Mouse (Mus musculus) forebrain, embryonic 15.5 days (tissue): ENCODE results near the gene Smpdl3a. TPM values are rescaled to one million over a fixed set of nuclear protein-coding genes. Genes with fewer than 3 reads are reported as not detected.
A peak's percentile ranks its signal among the peaks of the same experiment; 100 is the strongest.

Source experiments
- ATAC-seq: fragments of 200-750 bp; cut with Nextera tagmentation; replicated peaks from 2 replicates; pipeline ENCODE4 v1.8.0; 2017; ENCODE audit warnings: mild to moderate bottlenecking, moderate TSS enrichment, moderate library complexity
- H3K27ac ChIP-seq: fragments of 300-500 bp; sonication (generic); replicated peaks from 2 replicates; pipeline ENCODE4 v1.5.1; 2015; ENCODE audit warnings: mild to moderate bottlenecking, inconsistent platforms
- H3K27me3 ChIP-seq: fragments of 300-500 bp; sonication (generic); 2 replicates; pipeline ENCODE4 v1.6.1; 2015; ENCODE audit warnings: inconsistent platforms
- H3K36me3 ChIP-seq: fragments of 300-500 bp; sonication (generic); 2 replicates; pipeline ENCODE4 v1.6.1; 2015; ENCODE audit warnings: mild to moderate bottlenecking, inconsistent platforms
- H3K4me1 ChIP-seq: fragments of 300-500 bp; sonication (generic); 2 replicates; pipeline ENCODE4 v1.6.1; 2015; ENCODE audit warnings: inconsistent platforms
- H3K4me2 ChIP-seq: fragments of 300-500 bp; sonication (generic); replicated peaks from 2 replicates; pipeline ENCODE4 v1.6.1; 2015; ENCODE audit warnings: mild to moderate bottlenecking, inconsistent platforms
- H3K4me3 ChIP-seq: fragments of 300-500 bp; sonication (generic); 2 replicates; pipeline ENCODE4 v1.5.1; 2015; ENCODE audit warnings: mild to moderate bottlenecking, inconsistent platforms
- H3K9ac ChIP-seq: fragments of 300-500 bp; sonication (generic); replicated peaks from 2 replicates; pipeline ENCODE4 v1.6.1; 2015; ENCODE audit warnings: mild to moderate bottlenecking, inconsistent platforms
- H3K9me3 ChIP-seq: fragments of 300-500 bp; sonication (generic); 2 replicates; pipeline ENCODE4 v1.6.1; 2016; ENCODE audit warnings: inconsistent platforms
- WGBS: fragments of 180-500 bp; shearing (Covaris S2); methylation state at CpG from one replicate; pipeline ENCODE4 v1.1.7; 2015; ENCODE audit warnings: mixed read lengths; 5-methylcytosine and 5-hydroxymethylcytosine counted together
- polyA plus RNA-seq: library from polyadenylated mRNA; unstranded; fragments of >200 nt; fragmentation: Nextera tagmentation; extraction: Ambion mirVana; gene quantifications from 2 replicates; pipeline ENCODE4 v1.2.1, GENCODE M21; 2015

The Smpdl3a gene
- polyA plus RNA-seq, 1 experiment from 2014 or later, result 15.9 TPM

DNA sequence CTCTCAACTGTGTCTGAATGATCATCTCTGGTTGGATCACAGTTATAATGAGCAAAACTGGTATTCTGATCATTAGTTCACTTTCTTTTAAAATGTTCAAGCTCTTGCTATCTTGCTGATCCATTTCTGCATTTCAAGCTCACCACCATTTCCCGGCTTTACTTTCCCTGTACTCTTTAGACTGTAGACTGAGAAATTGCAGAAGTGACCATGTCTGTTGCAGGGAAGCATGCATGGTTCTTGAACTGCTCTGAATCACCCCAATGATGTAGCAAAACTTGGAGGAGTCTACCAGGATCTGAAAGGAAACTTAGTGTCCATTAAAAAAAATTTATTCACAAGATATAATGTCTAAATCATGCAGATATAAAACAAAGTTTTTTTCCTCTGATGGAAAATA, 1.2 kb upstream of the Smpdl3a start:
- Histone ChIP-seq H3K27ac (no peak overlapping the region), H3K27me3 (no peaks in the 10 kb centered on the region), H3K9me3 (0 out of 2 replicates have a peak, but pooled peaks cover 3% of the 10 kb centered on the region)

DNA sequence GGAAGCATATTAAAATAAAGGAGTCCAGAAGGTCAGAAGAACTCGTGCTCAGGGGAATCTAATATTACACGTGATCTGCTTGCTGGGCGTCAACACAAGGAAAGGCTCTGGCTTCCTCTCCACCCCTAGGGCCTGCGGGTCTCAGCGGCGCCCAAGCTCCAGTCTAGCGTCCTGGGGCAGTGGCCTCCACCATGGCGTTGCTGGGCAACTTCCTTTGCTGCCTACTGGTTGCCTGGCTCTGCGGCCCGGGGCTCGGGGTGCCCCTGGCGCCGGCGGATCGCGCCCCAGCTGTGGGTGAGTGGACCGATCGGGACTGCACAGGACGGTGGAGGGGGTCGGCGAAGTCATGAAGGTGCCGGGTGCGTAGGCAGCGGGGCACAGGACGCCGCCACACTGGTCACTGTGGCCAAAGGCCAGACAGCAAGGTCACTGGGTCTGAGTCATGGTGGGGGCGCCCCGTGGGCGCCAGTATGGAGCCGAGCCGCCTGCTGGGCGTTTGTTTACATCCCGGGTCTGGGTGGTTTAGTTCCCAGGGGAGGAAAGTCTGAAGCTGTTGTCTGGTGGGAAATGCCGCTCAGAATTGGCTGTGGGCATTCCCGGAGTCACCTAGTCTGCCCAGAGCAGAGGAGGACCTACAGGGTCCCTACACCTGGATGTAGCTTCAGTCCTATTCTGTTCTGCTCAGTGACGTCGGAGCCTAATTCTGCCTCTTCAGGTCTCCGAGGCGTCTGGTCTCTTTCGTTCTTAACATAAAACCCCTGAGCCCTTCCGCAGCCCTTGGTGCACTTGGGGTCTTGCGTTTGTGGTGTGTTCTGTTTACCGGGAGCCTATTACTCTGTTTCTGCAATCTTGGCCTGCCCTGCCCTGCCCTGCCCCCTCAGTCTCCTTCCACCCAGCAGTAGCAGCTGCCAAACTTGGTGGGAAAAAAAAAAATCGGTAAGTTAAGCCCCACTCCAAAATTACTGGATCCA, 641 bp downstream of the Smpdl3a start:
- Histone ChIP-seq H3K9me3 (0 out of 2 replicates have a peak, but pooled peaks cover 3% of the 10 kb centered on the region), H3K36me3 (peaks cover 3% of the 10 kb centered on the region; the same call in 1 of the 2 replicates), H3K9ac (peak overlapping the region; percentile 73), H3K4me2 (peak overlapping the region; percentile 99), H3K27me3 (no peaks in the 10 kb centered on the region), H3K4me3 (peak overlapping the region; percentile 67), H3K27ac (peak overlapping the region; percentile 68), H3K4me1 (peaks cover 20% of the 10 kb centered on the region)
- ATAC-seq, result peak; percentile 84
- 4% methylated on average over 44 of the region's 44 CpGs for WGBS

More for the DNA sequence above, 1.2 kb upstream of the Smpdl3a start:
- ATAC-seq, result no peak
- Histone ChIP-seq H3K36me3 (peaks cover 3% of the 10 kb centered on the region; the same call in 1 of the 2 replicates), H3K4me1 (peaks cover 20% of the 10 kb centered on the region), H3K4me2 (no peak overlapping the region), H3K4me3 (no peak overlapping the region), H3K9ac (no peak overlapping the region)
- WGBS, result 98% methylated on average over 1 of the region's 1 CpGs

DNA sequence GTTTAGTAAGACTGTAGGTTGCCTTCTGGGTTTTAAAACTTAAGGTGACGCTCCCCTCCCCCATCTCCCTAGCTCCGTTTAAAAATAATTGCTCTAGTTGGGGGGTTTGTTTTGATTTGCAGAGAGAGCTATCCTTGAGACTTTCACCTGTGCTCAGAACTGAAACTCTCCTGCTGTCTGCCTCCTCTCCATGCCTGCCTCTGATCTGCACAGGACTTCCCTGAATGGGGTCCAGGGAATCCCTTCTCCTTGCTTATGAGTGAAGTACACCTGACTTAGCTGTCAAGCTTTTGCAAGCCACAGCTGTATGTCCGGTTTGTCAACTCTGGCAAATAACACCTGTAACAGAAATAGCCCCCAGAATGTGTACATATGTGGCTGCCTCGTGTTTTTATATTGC, 1.4 kb downstream of the Smpdl3a start:
- peak overlapping the region; percentile 99 for H3K4me2 ChIP-seq
- ATAC-seq, result 0 out of 2 replicates have a peak, but pooled peaks have one; percentile 1
- H3K9ac ChIP-seq, result no peak overlapping the region
- H3K9me3 ChIP-seq, result 0 out of 2 replicates have a peak, but pooled peaks cover 3% of the 10 kb centered on the region
- H3K27me3 ChIP-seq, result no peaks in the 10 kb centered on the region
- 44% methylated on average over 4 of the region's 4 CpGs for WGBS
- peak overlapping the region; percentile 68 for H3K27ac ChIP-seq
- H3K4me1 ChIP-seq, result peaks cover 20% of the 10 kb centered on the region
- H3K36me3 ChIP-seq, result peaks cover 3% of the 10 kb centered on the region; the same call in 1 of the 2 replicates
- peak overlapping the region; percentile 67 for H3K4me3 ChIP-seq

DNA sequence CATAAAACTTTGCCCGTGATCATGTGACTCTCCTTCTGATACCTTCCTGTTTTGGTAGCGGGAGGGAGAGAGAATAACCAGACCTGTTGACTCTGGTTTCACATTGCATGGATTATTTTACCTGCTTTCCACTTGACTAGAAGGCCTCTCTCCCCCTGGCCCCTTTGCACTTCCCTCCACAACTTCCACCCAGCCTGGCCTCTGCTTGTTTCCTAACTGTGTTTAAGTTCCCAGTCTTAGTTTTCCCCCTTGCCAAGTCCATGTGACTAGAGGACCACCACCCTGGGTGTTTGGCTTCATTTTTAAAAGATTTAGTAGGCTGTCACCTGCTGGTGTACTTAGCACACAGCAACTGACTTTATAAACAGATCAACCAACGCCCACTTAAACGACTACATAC, 1.9 kb downstream of the Smpdl3a start:
- ATAC-seq, result peak; percentile 46
- no peak overlapping the region for H3K4me3 ChIP-seq
- 0 out of 2 replicates have a peak, but pooled peaks cover 3% of the 10 kb centered on the region for H3K9me3 ChIP-seq
- peaks cover 20% of the 10 kb centered on the region for H3K4me1 ChIP-seq
- no peak overlapping the region for H3K27ac ChIP-seq
- peaks cover 3% of the 10 kb centered on the region; the same call in 1 of the 2 replicates for H3K36me3 ChIP-seq
- WGBS, result 43% methylated on average over 4 of the region's 4 CpGs
- peak overlapping the region; percentile 99; the same call in 1 of the 2 replicates for H3K4me2 ChIP-seq
- no peak overlapping the region for H3K9ac ChIP-seq
- no peaks in the 10 kb centered on the region for H3K27me3 ChIP-seq

DNA sequence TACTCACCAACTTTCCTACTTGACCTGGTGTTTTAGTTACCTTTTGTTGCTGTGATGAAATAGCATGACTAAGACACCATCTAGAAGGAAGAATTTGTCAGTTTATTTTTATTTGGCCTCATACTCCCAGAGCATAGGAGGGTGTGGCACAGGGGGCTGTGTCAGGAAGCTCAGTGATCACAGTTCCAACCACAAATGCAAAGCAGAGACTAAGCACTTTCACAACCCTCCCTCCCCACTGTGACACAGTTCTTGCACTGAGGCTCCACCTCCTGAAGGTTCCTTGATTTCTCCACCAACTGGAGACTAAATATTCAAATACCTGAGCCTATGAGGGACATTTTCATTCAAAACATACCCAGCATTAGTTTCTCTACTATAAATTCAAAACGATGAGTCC, 5.4 kb downstream of the Smpdl3a start:
- Histone ChIP-seq H3K9ac (no peak overlapping the region), H3K9me3 (no peaks in the 10 kb centered on the region), H3K4me3 (no peak overlapping the region), H3K4me2 (no peak overlapping the region), H3K36me3 (no peaks in the 10 kb centered on the region), H3K27ac (no peak overlapping the region), H3K4me1 (peaks cover 16% of the 10 kb centered on the region), H3K27me3 (no peaks in the 10 kb centered on the region)
- ATAC-seq, result no peak
- WGBS, result 96% methylated on average over 1 of the region's 1 CpGs

DNA sequence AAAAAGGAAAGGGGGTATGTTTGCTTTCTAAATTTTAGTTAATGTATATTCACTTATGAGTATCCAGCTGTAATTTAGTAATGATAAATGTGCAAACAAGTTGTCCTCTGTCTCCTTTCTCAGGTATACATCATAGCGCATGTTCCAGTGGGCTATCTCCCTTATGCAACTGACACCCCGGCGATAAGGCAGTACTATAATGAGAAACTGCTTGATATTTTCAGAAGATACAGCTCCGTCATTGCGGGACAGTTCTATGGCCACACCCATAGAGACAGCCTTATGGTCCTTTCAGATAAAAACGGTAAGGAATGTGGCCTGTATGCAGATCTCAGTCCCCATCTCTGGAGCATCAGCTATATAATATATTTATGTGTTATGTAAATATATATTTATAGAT, 13.6 kb downstream of the Smpdl3a start:
- Histone ChIP-seq H3K27ac (no peak overlapping the region), H3K4me1 (no peaks in the 10 kb centered on the region), H3K9me3 (no peaks in the 10 kb centered on the region), H3K4me3 (no peak overlapping the region), H3K9ac (no peak overlapping the region), H3K36me3 (peaks cover 5% of the 10 kb centered on the region; the same call in 1 of the 2 replicates), H3K4me2 (no peak overlapping the region), H3K27me3 (no peaks in the 10 kb centered on the region)
- ATAC-seq, result no peak
- WGBS, result 93% methylated on average over 6 of the region's 6 CpGs

DNA sequence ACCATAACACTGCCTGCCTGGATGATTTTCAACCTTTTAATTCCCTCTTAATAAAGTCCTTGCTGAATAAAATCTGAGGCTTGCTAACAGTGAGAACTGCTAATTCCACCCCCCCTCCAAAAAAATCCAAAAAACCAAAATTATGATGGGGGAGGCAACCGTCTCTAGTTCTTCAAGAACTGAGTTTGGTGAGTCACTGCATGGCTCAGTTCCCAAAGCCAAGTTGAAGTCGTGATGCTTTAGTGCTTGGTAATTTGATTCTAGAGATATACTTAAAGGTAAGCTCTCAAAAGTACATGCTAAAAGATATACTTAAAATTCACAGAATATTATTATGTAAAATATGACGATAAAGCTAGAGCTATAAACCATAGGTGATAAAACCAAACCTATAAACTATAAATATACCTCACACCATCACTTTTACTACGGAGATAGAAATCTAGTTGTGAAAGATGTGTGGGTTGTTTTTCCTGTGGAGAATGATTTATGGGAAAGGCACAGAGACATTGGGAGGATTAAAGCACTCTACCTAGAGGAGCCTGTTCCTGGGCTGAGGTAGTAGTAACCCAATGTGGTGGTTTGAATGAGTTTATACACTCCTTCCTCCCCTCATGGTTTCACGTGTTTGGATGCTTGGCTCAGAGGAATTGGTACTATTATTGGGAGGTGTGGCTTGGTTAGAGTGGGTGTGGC, 18.2 kb downstream of the Smpdl3a start:
- no peak for ATAC-seq
- H3K9ac ChIP-seq, result no peak overlapping the region
- no peaks in the 10 kb centered on the region for H3K27me3 ChIP-seq
- no peaks in the 10 kb centered on the region for H3K4me1 ChIP-seq
- no peaks in the 10 kb centered on the region for H3K36me3 ChIP-seq
- 88% methylated on average over 5 of the region's 5 CpGs for WGBS
- H3K4me3 ChIP-seq, result no peak overlapping the region
- no peak overlapping the region for H3K4me2 ChIP-seq
- no peak overlapping the region for H3K27ac ChIP-seq
- no peaks in the 10 kb centered on the region for H3K9me3 ChIP-seq

DNA sequence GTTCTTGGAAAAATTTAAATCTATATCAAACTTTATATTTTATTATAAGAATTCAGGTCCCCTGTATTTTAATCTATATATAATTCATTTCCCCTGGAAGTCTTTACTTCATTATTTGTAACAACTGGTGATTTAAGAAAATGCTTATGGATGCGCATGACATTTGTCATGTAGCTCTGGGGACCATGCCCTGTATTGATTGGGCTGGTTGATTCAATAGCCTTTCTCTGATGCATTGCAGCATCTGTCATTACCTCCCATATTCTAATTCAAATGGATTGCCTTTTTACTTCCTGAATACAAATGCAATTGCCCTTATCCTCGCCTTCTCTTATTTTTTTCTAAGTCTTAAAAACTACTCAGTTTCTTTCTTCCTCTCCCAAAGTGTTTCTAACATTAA, 20.2 kb downstream of the Smpdl3a start:
- Histone ChIP-seq H3K4me1 (no peaks in the 10 kb centered on the region), H3K27me3 (no peaks in the 10 kb centered on the region), H3K27ac (no peak overlapping the region), H3K4me3 (no peak overlapping the region), H3K36me3 (no peaks in the 10 kb centered on the region), H3K4me2 (no peak overlapping the region), H3K9me3 (no peaks in the 10 kb centered on the region), H3K9ac (no peak overlapping the region)
- WGBS, result 70% methylated on average over 2 of the region's 2 CpGs
- no peak for ATAC-seq

DNA sequence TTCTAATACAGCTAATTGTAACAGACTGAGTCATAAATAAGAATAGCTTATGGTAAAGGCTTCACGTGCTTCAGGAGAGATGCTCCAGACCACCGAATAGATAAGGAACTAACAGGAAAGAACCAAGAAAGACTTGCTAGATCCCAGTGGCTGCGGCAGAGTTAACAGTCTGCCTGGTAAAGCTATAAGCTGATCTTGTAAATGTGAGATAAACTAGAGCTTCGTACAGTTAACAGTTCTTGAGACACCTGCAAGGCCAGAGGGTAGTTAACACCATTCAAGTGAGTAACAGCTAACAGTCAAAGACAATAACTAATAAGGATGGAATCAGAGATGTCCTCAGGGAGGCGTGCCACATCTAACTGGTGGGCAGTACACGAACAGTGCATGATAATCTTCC, 21.7 kb downstream of the Smpdl3a start:
- H3K9me3 ChIP-seq, result no peaks in the 10 kb centered on the region
- no peaks in the 10 kb centered on the region for H3K4me1 ChIP-seq
- WGBS, result 79% methylated on average over 6 of the region's 6 CpGs
- H3K4me2 ChIP-seq, result no peak overlapping the region
- no peaks in the 10 kb centered on the region for H3K36me3 ChIP-seq
- H3K4me3 ChIP-seq, result no peak overlapping the region
- no peaks in the 10 kb centered on the region for H3K27me3 ChIP-seq
- ATAC-seq, result no peak
- no peak overlapping the region for H3K9ac ChIP-seq
- H3K27ac ChIP-seq, result no peak overlapping the region

DNA sequence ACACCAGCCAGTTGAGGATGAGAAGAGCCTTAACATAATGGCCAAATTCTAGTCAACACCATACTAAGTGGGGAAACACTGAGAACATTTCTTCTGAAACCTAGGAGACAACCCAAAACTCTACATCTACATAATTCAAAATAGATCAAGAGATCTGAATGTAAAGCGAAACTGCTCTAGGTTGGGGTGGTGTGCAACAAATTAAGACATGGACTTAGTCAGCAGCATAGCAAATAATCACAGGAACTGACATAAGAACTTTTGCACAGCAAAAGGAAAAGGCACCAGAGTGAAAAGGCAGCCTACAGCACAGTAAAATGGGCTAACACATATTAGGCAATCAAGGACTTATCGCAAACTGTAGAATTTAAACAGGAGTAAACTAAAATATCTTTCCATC, 25.1 kb downstream of the Smpdl3a start:
- Histone ChIP-seq H3K4me2 (no peak overlapping the region), H3K9ac (no peak overlapping the region), H3K27ac (no peak overlapping the region), H3K27me3 (no peaks in the 10 kb centered on the region), H3K4me3 (no peak overlapping the region), H3K4me1 (peaks cover 5% of the 10 kb centered on the region), H3K36me3 (no peaks in the 10 kb centered on the region), H3K9me3 (no peaks in the 10 kb centered on the region)
- no peak for ATAC-seq
- 94% methylated on average over 2 of the region's 2 CpGs for WGBS

DNA sequence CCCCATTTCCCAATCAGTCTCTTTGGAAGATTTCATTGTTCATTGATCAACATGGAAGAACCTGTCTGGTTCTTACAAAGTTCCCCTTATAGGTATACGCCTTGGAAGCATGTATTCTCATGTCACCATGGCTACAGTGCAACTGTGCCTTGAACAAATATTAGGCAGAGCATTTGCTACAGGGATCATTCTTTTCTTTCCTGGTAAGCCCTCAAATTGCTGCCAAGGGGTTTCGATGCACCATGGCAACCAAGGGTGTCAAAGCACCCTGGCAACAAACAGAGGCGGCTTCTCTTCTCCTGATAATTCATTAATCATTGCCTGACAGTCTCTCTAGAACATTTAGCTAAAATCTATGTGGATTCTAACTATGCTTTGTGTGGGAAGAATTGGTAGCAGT, 28.3 kb downstream of the Smpdl3a start:
- H3K9ac ChIP-seq, result no peak overlapping the region
- H3K4me3 ChIP-seq, result no peak overlapping the region
- ATAC-seq, result peak; percentile 93
- peak overlapping the region; percentile 75 for H3K27ac ChIP-seq
- H3K9me3 ChIP-seq, result no peaks in the 10 kb centered on the region
- no peak overlapping the region; the same call in 1 of the 2 replicates for H3K4me2 ChIP-seq
- H3K27me3 ChIP-seq, result no peaks in the 10 kb centered on the region
- peaks cover 5% of the 10 kb centered on the region for H3K4me1 ChIP-seq
- no peaks in the 10 kb centered on the region for H3K36me3 ChIP-seq
- WGBS, result 2% methylated on average over 3 of the region's 3 CpGs

DNA sequence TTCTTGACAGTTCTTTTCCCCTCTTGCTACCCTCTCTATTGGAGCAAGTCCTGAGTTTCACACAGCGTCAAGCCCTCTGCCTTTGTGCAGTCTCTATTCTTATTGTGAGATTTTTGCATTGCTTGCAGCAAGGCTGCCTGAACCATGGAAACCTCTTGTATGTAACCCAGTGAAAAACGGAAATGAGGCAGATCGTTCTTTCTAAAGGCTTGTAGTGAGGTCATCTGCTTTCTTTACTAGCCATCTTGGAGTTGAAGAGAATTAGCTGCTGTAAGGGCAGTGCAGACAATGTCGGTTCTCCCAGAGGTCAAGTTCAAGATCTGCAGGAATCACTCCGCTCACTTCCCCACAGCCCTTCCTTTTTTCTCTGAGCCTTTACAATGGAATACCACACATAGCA, 34.5 kb downstream of the Smpdl3a start:
- 0 out of 2 replicates have a peak, but pooled peaks cover 8% of the 10 kb centered on the region for H3K4me1 ChIP-seq
- H3K36me3 ChIP-seq, result no peaks in the 10 kb centered on the region
- WGBS, result 8% methylated on average over 5 of the region's 5 CpGs
- H3K4me3 ChIP-seq, result no peak overlapping the region
- H3K27ac ChIP-seq, result peak overlapping the region; percentile 43; the same call in 1 of the 2 replicates
- no peak overlapping the region for H3K4me2 ChIP-seq
- no peaks in the 10 kb centered on the region for H3K27me3 ChIP-seq
- H3K9me3 ChIP-seq, result no peaks in the 10 kb centered on the region
- H3K9ac ChIP-seq, result no peak overlapping the region
- peak; percentile 87 for ATAC-seq
